Mouse (Mus musculus): ENCODE results near the gene Endod1.

DNA sequence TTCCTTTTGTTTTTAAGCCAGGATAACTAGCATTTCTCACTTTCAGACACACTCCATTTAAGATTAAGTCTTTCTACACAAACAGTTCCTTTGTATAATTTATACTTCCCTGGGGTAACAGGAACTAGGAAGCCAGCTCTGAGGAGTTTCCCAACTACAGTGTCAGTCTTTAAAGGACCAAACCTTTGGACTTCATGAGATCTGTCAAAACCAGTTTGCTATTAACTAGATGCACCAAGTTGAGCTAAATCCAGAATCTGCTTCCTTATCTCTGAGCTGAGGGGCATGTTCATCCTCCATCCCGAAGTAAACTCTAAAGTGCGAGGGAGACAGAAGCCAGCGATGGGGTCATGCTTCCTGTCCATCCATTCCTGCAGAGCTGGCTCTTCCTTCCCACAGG lies 74.0 kb downstream of the Endod1 start:
- TF ChIP-seq CTCF (IDR thresholded peaks at IDR 0.05; ENCODE audit: control insufficient read depth, insufficient read depth, insufficient read length) = no peak
- no peak for TF ChIP-seq CEBPB (IDR thresholded peaks at IDR 0.05; ENCODE audit: low read depth)
